Mouse (Mus musculus) embryonic facial prominence, embryonic 12.5 days (tissue): ENCODE data around the gene Mpdu1. TPM values are rescaled to one million over a fixed set of nuclear protein-coding genes. Genes with fewer than 3 reads are reported as not detected.
"Not testable (repeated sequence)": the region's sequence is repeated elsewhere in the genome, so short reads cannot be mapped to it uniquely, and the experiment has no call there.

Experiments
- ATAC-seq: fragments of 200-750 bp; cut with Nextera tagmentation; 2 replicates; pipeline ENCODE4 v1.8.0; 2017; ENCODE audit not compliant: insufficient number of reproducible peaks, insufficient read depth, low FRiP score, low TSS enrichment
- H3K27ac ChIP-seq: fragments of 300-500 bp; sonication (generic); 2 replicates; pipeline ENCODE4 v1.5.1; 2016; ENCODE audit warnings: mild to moderate bottlenecking
- H3K27me3 ChIP-seq: fragments of 300-500 bp; sonication (generic); 2 replicates; pipeline ENCODE4 v1.6.1; 2016; ENCODE audit warnings: mild to moderate bottlenecking, moderate library complexity
- H3K36me3 ChIP-seq: fragments of 300-500 bp; sonication (generic); 2 replicates; pipeline ENCODE4 v1.6.1; 2016; ENCODE audit warnings: mild to moderate bottlenecking
- H3K4me1 ChIP-seq: fragments of 300-500 bp; sonication (generic); 2 replicates; pipeline ENCODE4 v1.6.1; 2016
- H3K4me2 ChIP-seq: fragments of 300-500 bp; sonication (generic); replicated peaks from 2 replicates; pipeline ENCODE4 v1.6.1; 2016; ENCODE audit warnings: mild to moderate bottlenecking, moderate library complexity
- H3K4me3 ChIP-seq: fragments of 300-500 bp; sonication (generic); 2 replicates; pipeline ENCODE4 v1.5.1; 2016; ENCODE audit warnings: mild to moderate bottlenecking
- H3K9ac ChIP-seq: fragments of 300-500 bp; sonication (generic); 2 replicates; pipeline ENCODE4 v1.6.1; 2016; ENCODE audit warnings: mild to moderate bottlenecking, moderate library complexity
- H3K9me3 ChIP-seq: fragments of 300-500 bp; sonication (generic); 2 replicates; pipeline ENCODE4 v1.6.1; 2016; ENCODE audit warnings: mild to moderate bottlenecking, moderate library complexity
- WGBS: fragments of 180-500 bp; shearing (Covaris S2); methylation state at CpG from one replicate; pipeline ENCODE4 v1.1.7; 2016; 5-methylcytosine and 5-hydroxymethylcytosine counted together
- polyA plus RNA-seq: library from polyadenylated mRNA; unstranded; fragments of >200 nt; fragmentation: Nextera tagmentation; extraction: Ambion mirVana; gene quantifications from 2 replicates; pipeline ENCODE4 v1.2.1, GENCODE M21; 2016

Gene Mpdu1
- polyA plus RNA-seq, 1 experiment from 2014 or later, result 63.3 TPM

DNA sequence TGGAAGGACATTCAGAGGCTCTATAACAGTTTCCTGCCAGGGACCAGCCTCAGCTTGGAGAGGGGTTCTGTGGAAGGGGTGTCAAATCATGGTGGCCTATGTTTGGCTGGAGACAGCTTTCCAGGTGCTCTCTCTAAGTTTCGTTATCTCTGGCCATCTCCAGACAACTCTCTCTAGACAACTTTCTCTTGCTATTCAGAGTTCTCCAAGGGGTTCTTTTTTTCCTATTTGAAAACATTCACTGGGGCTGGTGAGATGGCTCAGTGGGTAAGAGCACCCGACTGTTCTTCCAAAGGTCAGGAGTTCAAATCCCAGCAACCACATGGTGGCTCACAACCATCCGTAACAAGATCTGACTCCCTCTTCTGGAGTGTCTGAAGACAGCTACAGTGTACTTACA is 40.9 kb upstream of the Mpdu1 start:
- not testable (repeated sequence) for H3K4me1 ChIP-seq, H3K36me3 ChIP-seq, H3K4me2 ChIP-seq, ATAC-seq, H3K9ac ChIP-seq, H3K4me3 ChIP-seq, H3K9me3 ChIP-seq, H3K27me3 ChIP-seq, H3K27ac ChIP-seq
- WGBS, result 59% methylated on average over 3 of the region's 3 CpGs

DNA sequence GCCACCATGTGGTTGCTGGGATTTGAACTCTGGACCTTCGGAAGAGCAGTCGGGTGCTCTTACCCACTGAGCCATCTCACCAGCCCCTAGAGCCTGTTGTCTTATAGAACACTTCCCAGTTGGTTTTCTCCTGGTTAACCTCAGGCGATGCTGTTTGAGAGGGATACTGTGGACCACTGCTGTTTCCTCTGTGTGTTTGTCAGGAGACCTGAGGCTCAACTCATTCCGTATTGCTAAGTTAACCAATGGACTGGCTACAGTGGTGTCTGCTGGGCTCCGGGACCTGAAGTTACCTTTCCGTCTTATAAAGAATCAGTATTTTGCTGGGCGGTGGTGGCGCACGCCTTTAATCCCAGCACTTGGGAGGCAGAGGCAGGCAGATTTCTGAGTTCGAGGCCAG is 40.4 kb upstream of the Mpdu1 start:
- not testable (repeated sequence) for H3K27me3 ChIP-seq, H3K4me1 ChIP-seq, H3K4me3 ChIP-seq, H3K27ac ChIP-seq, H3K9ac ChIP-seq, ATAC-seq, H3K4me2 ChIP-seq, H3K9me3 ChIP-seq, H3K36me3 ChIP-seq
- 95% methylated on average over 10 of the region's 10 CpGs for WGBS

DNA sequence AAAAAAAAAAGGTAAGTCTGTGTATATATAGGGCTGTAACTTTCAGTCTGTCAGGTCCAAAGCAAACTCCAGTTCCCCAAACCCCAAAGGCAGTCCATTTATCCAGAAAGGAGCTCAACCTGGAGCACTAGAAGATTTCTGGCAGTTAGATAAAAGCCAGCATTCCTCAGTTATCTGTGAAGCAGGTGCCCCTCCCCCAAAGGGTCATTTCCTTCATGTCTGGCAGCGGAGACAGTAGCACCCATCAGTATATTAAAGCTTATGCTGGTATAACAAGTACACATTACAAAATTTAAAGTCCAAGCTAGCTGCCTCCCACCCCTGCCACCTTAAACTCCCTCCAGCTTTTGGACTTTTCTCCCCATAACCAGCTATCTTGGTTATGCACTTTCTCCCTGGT is 37.2 kb upstream of the Mpdu1 start:
- H3K4me1 ChIP-seq, result peaks cover 12% of the 10 kb centered on the region
- H3K4me3 ChIP-seq, result no peak overlapping the region
- WGBS, result 71% methylated on average over 1 of the region's 1 CpGs
- no peak overlapping the region for H3K9ac ChIP-seq
- no peaks in the 10 kb centered on the region for H3K36me3 ChIP-seq
- H3K9me3 ChIP-seq, result no peaks in the 10 kb centered on the region
- H3K27me3 ChIP-seq, result no peaks in the 10 kb centered on the region
- H3K4me2 ChIP-seq, result no peak overlapping the region
- H3K27ac ChIP-seq, result no peak overlapping the region
- ATAC-seq, result no peak

DNA sequence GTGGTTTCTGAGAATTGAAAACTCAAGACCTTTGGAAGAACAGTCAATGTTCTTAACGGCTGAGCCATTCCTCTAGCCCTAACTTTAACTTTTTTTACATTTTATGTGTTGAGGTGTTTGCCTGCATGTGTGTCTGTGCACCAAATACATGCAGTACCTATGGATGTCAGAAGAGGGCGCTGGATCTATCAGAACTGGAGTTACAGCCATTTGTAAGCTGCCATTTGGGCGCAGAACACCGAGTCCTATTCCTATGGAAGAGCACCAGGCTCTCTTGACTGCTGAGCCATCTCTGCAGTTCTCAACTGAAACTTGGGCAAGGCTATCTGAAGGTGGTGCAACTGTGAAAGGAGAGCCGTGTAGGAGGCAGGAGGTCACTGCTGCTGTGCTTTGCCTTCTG is 36.1 kb upstream of the Mpdu1 start:
- H3K27me3 ChIP-seq, result no peaks in the 10 kb centered on the region
- no peaks in the 10 kb centered on the region for H3K9me3 ChIP-seq
- no peak overlapping the region for H3K27ac ChIP-seq
- ATAC-seq, result no peak
- 66% methylated on average over 5 of the region's 5 CpGs for WGBS
- peaks cover 12% of the 10 kb centered on the region for H3K4me1 ChIP-seq
- H3K4me2 ChIP-seq, result no peak overlapping the region
- H3K36me3 ChIP-seq, result no peaks in the 10 kb centered on the region
- H3K4me3 ChIP-seq, result no peak overlapping the region
- no peak overlapping the region for H3K9ac ChIP-seq

DNA sequence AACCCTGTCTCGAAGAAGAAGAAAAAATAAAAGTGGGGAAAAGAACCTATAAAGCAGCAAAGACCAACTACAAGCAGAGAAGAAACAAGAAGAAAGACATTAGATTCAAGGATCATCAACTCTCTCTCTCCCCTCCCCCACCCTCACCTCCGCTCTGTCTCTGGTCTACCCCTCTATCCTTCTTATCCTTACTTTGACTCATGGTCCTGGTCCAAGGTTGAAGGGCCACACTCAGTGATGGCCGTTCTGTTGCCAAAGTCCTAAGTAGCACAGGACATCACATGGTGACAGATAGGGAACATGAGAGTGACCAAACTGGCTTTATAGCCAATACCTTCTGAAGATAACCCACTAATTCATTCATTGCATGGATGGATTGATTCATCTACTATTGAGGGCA is 35.0 kb upstream of the Mpdu1 start:
- Histone ChIP-seq H3K27me3 (no peaks in the 10 kb centered on the region), H3K4me3 (no peak overlapping the region), H3K27ac (no peak overlapping the region), H3K4me1 (peaks cover 12% of the 10 kb centered on the region), H3K9ac (no peak overlapping the region), H3K36me3 (no peaks in the 10 kb centered on the region), H3K4me2 (no peak overlapping the region), H3K9me3 (no peaks in the 10 kb centered on the region)
- no peak for ATAC-seq
- WGBS, result 91% methylated on average over 3 of the region's 3 CpGs

DNA sequence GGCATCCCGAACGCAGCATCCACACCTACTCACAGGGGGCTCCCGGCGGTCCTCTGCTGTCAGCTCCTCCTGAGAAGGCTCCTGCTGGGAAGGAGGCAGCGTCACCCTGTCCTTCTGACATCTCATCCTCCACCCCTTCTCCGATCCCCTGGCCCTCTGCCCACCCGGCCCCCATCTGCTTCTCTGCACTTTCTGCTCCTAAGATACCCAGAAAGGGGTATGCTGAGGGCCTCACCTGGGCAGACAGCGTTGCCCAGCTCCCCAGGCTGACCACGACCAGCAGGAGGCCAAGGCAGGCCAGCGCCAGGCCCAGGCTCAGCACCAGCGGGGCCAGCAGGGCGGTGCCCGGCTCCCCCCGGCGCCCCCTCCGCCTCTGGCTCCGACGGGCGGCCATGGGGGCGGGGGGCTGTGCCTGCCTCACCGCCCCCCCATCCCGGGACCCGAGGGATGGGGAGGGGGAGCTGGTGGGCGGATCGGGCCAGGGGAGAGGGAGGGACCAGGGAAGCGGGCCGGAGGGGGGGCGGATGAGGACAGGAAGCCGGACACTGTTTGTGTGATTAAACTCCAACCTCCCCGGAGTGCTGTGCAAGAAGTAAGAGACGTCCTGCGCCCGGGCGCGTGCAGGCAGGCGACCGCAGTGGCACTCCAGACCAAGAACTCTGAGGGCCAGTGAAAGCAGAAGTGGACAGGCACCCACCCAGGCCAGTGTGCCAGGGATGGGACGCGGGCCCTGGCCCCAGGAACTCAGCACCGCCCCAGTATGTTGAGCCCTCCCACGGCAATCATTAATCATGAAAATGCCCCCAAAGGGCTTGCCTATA is 33.1 kb upstream of the Mpdu1 start, which contains the start of the genes Tnfsf12 and Tnfsfm13:
TSS of gene Tnfsf12 (minus strand) at position 489 of the 821 bp plus-strand sequence.
TSS of gene Tnfsfm13 (minus strand) at position 738 of the 821 bp plus-strand sequence.
- Histone ChIP-seq H3K9ac (peak within 1 kb of the TSS; percentile 81), H3K4me2 (peak within 1 kb of the TSS; percentile 94), H3K36me3 (no peaks in the 10 kb centered on the region), H3K4me1 (peaks cover 12% of the 10 kb centered on the region), H3K27ac (peak within 1 kb of the TSS; percentile 74; the same call in 1 of the 2 replicates), H3K27me3 (no peaks in the 10 kb centered on the region), H3K4me3 (peak within 1 kb of the TSS; percentile 48), H3K9me3 (no peaks in the 10 kb centered on the region)
- WGBS, result 2% methylated on average over 40 of the region's 41 CpGs
- ATAC-seq, result peak; percentile 38; the same call in 1 of the 2 replicates

DNA sequence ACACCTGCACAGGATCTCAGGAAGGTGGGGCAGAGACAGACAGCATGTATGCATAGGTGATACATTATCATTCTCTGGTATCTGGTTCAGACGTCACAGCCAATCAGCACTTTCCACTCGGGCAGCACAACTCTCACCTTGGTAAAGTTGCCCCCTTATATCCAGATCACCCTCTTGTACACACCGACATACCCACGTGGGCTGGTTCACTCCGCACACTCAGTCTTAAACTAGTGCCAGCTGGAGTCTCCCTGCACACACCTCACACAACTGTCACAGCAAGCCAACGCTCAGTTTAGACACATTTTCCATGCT is 32.6 kb upstream of the Mpdu1 start:
- H3K9ac ChIP-seq, result peak overlapping the region; percentile 81; the same call in 1 of the 2 replicates
- H3K36me3 ChIP-seq, result no peaks in the 10 kb centered on the region
- peak overlapping the region; percentile 74; the same call in 1 of the 2 replicates for H3K27ac ChIP-seq
- H3K9me3 ChIP-seq, result no peaks in the 10 kb centered on the region
- H3K4me1 ChIP-seq, result peaks cover 12% of the 10 kb centered on the region
- 0 out of 2 replicates have a peak, but pooled peaks have one; percentile 30 for ATAC-seq
- no peaks in the 10 kb centered on the region for H3K27me3 ChIP-seq
- peak overlapping the region; percentile 94 for H3K4me2 ChIP-seq
- 21% methylated on average over 6 of the region's 6 CpGs for WGBS
- H3K4me3 ChIP-seq, result peak overlapping the region; percentile 48

DNA sequence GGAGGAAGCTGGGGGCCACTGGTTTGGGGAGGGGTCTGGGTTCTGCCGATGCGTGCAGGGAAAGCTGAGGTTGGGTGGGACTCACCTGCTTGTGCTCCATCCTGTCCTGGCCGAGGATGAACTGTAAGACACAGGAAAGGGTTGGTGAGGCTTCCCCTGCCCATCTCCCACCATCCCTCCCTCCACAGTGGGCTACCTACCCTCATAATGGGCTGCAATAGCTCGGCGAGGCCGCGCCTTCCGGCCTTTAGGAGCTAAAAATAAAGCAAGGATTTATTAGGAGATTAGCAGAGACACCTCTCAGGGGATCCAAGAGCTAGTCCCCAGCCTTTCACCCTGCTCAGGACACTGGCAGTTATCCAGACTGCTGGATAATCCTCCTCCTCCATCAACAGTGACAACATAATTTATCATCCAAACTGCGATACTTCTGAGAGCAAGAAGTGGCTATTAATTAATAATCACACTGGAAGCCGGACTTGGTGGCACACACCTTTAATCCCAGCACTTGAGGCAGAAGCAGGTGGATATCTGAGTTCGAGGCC is 31.1 kb upstream of the Mpdu1 start:
- Histone ChIP-seq H3K4me3 (no peak overlapping the region), H3K4me1 (peaks cover 12% of the 10 kb centered on the region), H3K9me3 (no peaks in the 10 kb centered on the region), H3K4me2 (no peak overlapping the region), H3K36me3 (no peaks in the 10 kb centered on the region), H3K9ac (no peak overlapping the region), H3K27me3 (no peaks in the 10 kb centered on the region), H3K27ac (no peak overlapping the region)
- no peak for ATAC-seq
- WGBS, result 63% methylated on average over 11 of the region's 11 CpGs

DNA sequence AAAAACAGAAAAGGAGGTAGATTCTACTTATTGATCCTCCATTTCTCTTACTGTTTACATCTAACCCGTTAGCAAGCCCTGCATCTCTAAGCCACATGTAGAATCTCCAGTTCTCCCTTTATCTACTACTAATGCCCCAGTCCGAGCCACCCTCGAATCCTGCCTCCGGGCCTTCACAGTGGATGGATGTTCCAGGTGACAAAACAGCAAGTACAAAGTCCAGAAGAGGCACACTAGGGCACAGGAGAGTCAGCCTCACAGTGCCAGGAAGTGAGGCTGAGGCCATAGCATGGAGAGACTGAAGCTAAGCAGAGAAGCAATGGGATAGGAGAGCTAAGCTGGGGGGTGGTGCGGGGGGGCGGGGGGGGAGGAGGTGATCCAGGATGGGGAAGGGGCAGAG is 30.4 kb upstream of the Mpdu1 start:
- no peak overlapping the region for H3K4me2 ChIP-seq
- no peak for ATAC-seq
- peaks cover 12% of the 10 kb centered on the region for H3K4me1 ChIP-seq
- H3K9me3 ChIP-seq, result no peaks in the 10 kb centered on the region
- WGBS, result 88% methylated on average over 6 of the region's 6 CpGs
- no peaks in the 10 kb centered on the region for H3K36me3 ChIP-seq
- H3K27ac ChIP-seq, result no peak overlapping the region
- no peaks in the 10 kb centered on the region for H3K27me3 ChIP-seq
- no peak overlapping the region for H3K4me3 ChIP-seq
- no peak overlapping the region for H3K9ac ChIP-seq

DNA sequence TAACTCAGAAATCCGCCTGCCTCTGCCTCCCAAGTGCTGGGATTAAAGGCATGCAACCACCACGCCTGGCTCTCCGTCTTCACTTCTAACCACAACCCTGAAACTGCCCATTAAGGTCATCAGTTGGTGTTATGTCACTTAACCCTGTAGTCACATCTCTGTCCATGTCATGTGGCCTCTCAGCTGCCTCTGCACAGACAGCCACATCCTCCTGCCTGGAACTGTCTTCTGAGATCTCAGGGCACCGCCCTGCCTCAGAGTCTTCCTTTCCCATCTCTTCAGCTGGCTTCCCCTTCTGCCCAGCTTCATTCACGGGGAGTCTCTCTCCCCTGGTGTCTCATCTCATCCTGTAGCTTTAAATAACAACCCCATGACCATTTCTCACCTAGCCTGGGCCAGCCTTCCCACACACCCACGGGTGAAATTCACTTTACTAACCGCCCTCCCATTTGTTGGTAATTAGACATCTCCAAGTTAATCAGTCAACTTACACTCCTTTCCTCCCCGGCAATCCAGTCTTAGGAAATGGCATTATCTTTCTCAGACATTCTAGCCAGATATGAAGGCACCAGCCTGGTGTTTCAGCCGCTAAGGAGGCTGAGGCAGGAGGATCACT is 29.9 kb upstream of the Mpdu1 start:
- WGBS, result 75% methylated on average over 9 of the region's 9 CpGs
- no peak overlapping the region for H3K4me3 ChIP-seq
- ATAC-seq, result no peak
- no peaks in the 10 kb centered on the region for H3K9me3 ChIP-seq
- no peak overlapping the region for H3K9ac ChIP-seq
- H3K27ac ChIP-seq, result no peak overlapping the region
- no peaks in the 10 kb centered on the region for H3K27me3 ChIP-seq
- no peak overlapping the region for H3K4me2 ChIP-seq
- H3K36me3 ChIP-seq, result no peaks in the 10 kb centered on the region
- H3K4me1 ChIP-seq, result peaks cover 12% of the 10 kb centered on the region

DNA sequence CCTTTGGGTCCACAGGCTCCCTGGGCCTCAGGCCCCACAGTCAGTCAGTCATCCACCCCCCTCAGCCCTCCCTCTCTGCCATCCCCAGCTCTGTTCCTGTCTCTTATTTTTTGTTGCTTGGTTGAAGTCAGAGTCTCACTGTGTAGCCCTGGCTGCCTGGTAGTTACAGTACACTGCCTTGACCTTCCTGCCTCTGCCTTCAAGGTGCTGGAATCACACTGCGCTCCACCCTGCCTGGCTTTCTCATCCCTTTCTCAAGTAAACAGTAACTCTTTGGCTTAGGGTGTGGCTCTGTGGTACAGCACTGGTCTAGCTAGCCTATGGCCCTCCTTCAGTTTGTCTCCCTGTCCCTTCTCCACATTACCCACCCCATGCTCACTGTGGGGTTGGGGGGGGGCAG is 27.4 kb upstream of the Mpdu1 start:
- H3K4me1 ChIP-seq, result peaks cover 8% of the 10 kb centered on the region
- H3K9ac ChIP-seq, result peak overlapping the region; percentile 1; the same call in 1 of the 2 replicates
- no peak overlapping the region for H3K27ac ChIP-seq
- H3K4me3 ChIP-seq, result no peak overlapping the region
- no peaks in the 10 kb centered on the region for H3K27me3 ChIP-seq
- H3K36me3 ChIP-seq, result no peaks in the 10 kb centered on the region
- no peak overlapping the region for H3K4me2 ChIP-seq
- no peak for ATAC-seq
- H3K9me3 ChIP-seq, result no peaks in the 10 kb centered on the region
- WGBS, result 100% methylated on average over 1 of the region's 1 CpGs

DNA sequence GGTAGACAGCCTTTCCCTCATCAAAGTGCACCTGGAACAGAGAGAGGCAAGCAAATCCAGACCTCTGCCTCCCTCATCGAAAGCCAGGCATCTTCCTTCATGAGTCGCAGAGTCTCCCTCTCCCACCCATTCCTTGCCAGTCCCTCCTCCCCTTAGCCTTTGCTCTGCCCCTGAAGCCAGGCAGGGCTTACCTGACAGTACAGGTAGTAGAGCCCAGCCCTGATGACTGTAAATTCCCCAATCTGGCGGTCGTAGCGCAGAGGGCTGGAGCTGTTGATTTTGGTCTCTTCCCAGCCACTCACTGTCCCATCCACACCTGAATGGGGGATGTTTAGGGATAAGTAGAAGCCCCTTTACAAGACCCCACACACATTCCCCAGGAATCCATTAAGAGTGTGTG is 24.6 kb upstream of the Mpdu1 start:
- no peak for ATAC-seq
- Histone ChIP-seq H3K36me3 (no peaks in the 10 kb centered on the region), H3K4me3 (no peak overlapping the region), H3K9me3 (no peaks in the 10 kb centered on the region), H3K27ac (0 out of 2 replicates have a peak overlapping the region, but pooled peaks have one; percentile 54), H3K4me2 (no peak overlapping the region), H3K9ac (peak overlapping the region; percentile 15; the same call in 1 of the 2 replicates), H3K4me1 (peaks cover 15% of the 10 kb centered on the region), H3K27me3 (no peaks in the 10 kb centered on the region)
- 51% methylated on average over 5 of the region's 5 CpGs for WGBS
